Mouse (Mus musculus): ENCODE measurements at regions not wholly inside any gene's neighbourhood (a gene's known extent, or its start where the extent isn't known, plus 50 kb on each side); places are given as distances from the start of the nearest gene placed in this dataset.

DNA sequence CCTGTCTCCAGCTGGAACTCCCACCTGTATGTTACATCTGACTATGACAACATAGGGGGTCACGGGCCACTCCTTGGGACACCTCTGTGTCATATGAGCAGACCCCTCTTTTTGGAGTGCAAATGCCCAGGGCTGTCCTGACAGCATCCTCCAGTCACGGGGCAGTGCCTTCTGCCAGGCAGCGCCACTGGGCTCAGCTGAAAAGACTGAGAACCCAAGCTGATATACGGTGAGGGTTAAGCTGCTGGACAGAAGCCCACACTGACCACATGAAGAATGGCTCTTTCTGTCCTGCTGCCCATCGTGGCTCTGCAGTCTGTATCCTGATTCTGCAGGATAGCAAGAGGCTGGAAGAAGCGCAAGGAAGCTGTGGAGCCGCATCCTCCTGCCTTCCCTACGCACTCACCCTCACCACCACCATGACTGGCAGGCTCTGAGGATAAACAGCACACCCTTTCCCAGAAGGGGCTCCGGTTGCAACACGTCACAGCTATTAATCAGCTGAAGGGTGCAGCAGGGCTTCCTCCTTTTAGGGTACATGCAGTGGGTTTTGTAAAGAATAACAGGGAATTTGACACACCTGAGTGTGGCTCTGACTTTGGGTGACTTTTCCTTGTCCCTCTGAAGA lies 93.9 kb upstream of the Arntl start:
- Histone ChIP-seq H3K9me3 (ENCODE audit: low read length) (no peaks in the 10 kb centered on the region), H3K4me3 (replicated peaks; ENCODE audit: low read length) (no peak overlapping the region), H3K36me3 (ENCODE audit: insufficient read depth, low read length) (no peaks in the 10 kb centered on the region), H3K27me3 (ENCODE audit: insufficient read depth, low read length) (no peaks in the 10 kb centered on the region), H3K4me1 (replicated peaks; ENCODE audit: low read depth, low read length) (peaks cover 15% of the 10 kb centered on the region)
- TF ChIP-seq NANOG (IDR thresholded peaks at IDR 0.05; ENCODE audit: borderline replicate concordance, low read length) (no peak), POU5F1 (IDR thresholded peaks at IDR 0.05; ENCODE audit: borderline replicate concordance, low read length) (no peak), CTCF (conservative IDR thresholded peaks at IDR 0.05; ENCODE audit: low read length) (no peak)

DNA sequence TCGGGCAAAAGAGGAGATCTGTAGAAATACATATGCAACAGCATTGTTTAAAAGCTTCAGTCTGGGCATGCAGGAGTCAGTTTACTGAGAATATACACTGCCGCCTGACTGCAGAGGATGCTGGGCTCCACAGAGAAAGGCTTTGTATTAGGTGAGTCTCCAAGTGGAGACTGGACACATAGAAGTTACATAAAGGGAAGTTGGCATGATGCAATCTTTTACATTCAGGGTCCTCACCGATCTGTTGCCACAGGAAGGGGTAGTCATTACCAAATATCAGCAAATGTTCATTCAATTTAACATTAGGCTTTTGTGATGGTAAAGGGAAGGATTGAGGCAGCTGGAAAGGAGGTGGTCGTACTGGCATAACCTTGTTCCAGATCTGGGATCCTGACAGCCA lies 89.7 kb upstream of the Arntl start:
- Histone ChIP-seq H3K9me3 (ENCODE audit: low read length) (no peaks in the 10 kb centered on the region), H3K27me3 (ENCODE audit: insufficient read depth, low read length) (no peaks in the 10 kb centered on the region)
- TF ChIP-seq CTCF (conservative IDR thresholded peaks at IDR 0.05; ENCODE audit: low read length) (no peak), POU5F1 (IDR thresholded peaks at IDR 0.05; ENCODE audit: borderline replicate concordance, low read length) (no peak), NANOG (IDR thresholded peaks at IDR 0.05; ENCODE audit: borderline replicate concordance, low read length) (no peak)

DNA sequence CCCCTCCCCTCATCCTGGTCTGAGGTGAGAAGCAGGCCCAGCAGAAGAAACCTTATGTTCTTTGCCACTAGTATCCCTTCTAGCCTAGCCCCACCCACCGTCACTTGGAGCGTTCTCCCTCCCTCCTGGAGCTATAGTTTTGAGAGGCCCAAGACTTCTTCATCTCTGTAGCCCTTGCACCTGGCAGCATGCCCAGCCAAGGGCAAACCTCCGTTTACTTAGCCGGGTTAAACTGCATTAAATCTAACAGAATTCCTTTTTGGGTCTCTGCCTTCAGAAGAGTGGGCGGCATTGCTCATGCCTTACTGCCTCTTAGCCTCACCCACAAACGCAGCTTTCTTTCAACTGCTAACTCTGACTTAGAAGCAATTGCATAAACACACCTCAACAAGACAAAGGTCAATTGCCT lies 85.3 kb upstream of the Arntl start:
- Histone ChIP-seq H3K4me3 (replicated peaks; ENCODE audit: low read length) (no peak overlapping the region), H3K27me3 (ENCODE audit: insufficient read depth, low read length) (no peaks in the 10 kb centered on the region), H3K4me1 (replicated peaks; ENCODE audit: low read depth, low read length) (peaks cover 20% of the 10 kb centered on the region), H3K9me3 (ENCODE audit: low read length) (no peaks in the 10 kb centered on the region), H3K36me3 (ENCODE audit: insufficient read depth, low read length) (no peaks in the 10 kb centered on the region)
- TF ChIP-seq NANOG (IDR thresholded peaks at IDR 0.05; ENCODE audit: borderline replicate concordance, low read length), result no peak
- TF ChIP-seq CTCF (conservative IDR thresholded peaks at IDR 0.05; ENCODE audit: low read length), result no peak
- no peak for TF ChIP-seq POU5F1 (IDR thresholded peaks at IDR 0.05; ENCODE audit: borderline replicate concordance, low read length)

More for the DNA sequence above, 89.7 kb upstream of the Arntl start:
- Histone ChIP-seq H3K36me3 (ENCODE audit: insufficient read depth, low read length) (no peaks in the 10 kb centered on the region), H3K4me1 (replicated peaks; ENCODE audit: low read depth, low read length) (peaks cover 19% of the 10 kb centered on the region), H3K4me3 (replicated peaks; ENCODE audit: low read length) (no peak overlapping the region)

DNA sequence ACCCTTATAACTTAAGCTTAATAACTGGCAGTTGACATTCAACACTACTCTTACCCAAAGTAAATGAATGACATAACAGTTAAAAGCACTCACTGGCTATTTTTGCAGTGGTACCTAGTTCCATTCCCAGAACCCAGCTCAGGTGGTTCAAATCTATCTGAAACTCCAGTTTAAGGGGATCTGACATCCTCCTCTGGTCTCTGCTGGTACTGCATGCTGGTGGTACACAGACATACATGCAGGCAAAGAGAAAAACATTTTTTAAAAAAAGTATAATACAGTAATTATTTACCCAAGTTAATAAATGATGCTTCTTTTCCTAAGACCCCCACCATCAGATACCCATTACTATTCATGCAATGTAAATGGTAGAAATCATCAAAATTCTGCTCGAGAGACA lies 81.3 kb upstream of the Arntl start:
- Histone ChIP-seq H3K4me3 (replicated peaks; ENCODE audit: low read length) (no peak overlapping the region), H3K36me3 (ENCODE audit: insufficient read depth, low read length) (no peaks in the 10 kb centered on the region), H3K9me3 (ENCODE audit: low read length) (no peaks in the 10 kb centered on the region), H3K27me3 (ENCODE audit: insufficient read depth, low read length) (no peaks in the 10 kb centered on the region), H3K4me1 (replicated peaks; ENCODE audit: low read depth, low read length) (peaks cover 12% of the 10 kb centered on the region)
- no peak for TF ChIP-seq CTCF (conservative IDR thresholded peaks at IDR 0.05; ENCODE audit: low read length)
- no peak for TF ChIP-seq NANOG (IDR thresholded peaks at IDR 0.05; ENCODE audit: borderline replicate concordance, low read length)
- no peak for TF ChIP-seq POU5F1 (IDR thresholded peaks at IDR 0.05; ENCODE audit: borderline replicate concordance, low read length)

DNA sequence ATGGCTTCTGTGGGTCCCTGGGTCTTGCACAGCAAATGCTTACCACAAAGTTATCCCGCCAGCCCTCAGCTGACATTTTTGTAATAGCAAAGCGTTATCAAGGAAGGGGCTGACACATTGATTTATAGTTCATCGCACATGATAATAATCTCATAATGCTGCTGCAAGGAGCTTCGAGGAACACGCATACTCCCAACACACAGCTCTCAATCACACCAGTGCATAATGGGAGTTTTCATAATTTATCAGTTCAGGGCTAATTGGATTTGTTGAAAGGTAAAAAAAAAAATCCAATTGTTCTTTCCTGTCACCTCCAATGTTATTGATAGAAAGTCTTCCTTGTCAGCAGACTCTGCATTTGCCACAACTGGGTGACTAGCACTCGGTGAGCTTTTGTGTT lies 76.7 kb upstream of the Arntl start:
- H3K4me3 ChIP-seq (replicated peaks; ENCODE audit: low read length), result no peak overlapping the region
- TF ChIP-seq NANOG (IDR thresholded peaks at IDR 0.05; ENCODE audit: borderline replicate concordance, low read length), result no peak
- no peak for TF ChIP-seq POU5F1 (IDR thresholded peaks at IDR 0.05; ENCODE audit: borderline replicate concordance, low read length)
- TF ChIP-seq CTCF (conservative IDR thresholded peaks at IDR 0.05; ENCODE audit: low read length), result no peak
- no peaks in the 10 kb centered on the region for H3K9me3 ChIP-seq (ENCODE audit: low read length)
- H3K27me3 ChIP-seq (ENCODE audit: insufficient read depth, low read length), result no peaks in the 10 kb centered on the region
- H3K36me3 ChIP-seq (ENCODE audit: insufficient read depth, low read length), result no peaks in the 10 kb centered on the region
- H3K4me1 ChIP-seq (replicated peaks; ENCODE audit: low read depth, low read length), result no peaks in the 10 kb centered on the region

DNA sequence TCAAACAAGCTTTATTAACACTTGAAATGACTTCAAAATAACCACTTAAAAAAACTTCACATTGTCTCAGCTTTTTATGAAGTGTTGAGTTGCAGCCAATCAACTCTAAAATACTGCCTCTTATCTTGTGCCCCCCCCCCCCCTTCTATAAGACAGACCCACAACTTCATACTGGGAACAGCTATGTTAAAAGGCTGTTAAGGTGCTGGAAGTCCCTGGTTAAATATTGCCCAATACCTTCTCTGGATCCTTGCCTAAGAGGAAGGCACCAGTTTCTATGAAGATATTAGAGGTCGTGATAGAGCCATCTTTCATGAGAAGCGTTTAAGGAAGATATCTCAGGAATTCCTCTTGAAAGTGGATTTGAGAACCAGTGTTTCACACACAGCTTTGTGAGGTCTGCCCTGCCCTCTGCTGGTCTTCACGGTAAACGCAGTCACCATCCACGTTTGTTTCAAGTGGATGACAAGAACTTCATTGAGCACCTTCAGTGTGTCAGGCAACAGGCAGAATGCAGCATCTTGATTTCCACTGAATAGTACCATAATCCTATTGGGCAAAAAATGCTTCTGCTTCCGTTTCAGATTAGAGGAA lies 75.2 kb upstream of the Arntl start:
- Histone ChIP-seq H3K27me3 (ENCODE audit: insufficient read depth, low read length) (no peaks in the 10 kb centered on the region), H3K4me1 (replicated peaks; ENCODE audit: low read depth, low read length) (no peaks in the 10 kb centered on the region), H3K36me3 (ENCODE audit: insufficient read depth, low read length) (no peaks in the 10 kb centered on the region), H3K4me3 (replicated peaks; ENCODE audit: low read length) (no peak overlapping the region), H3K9me3 (ENCODE audit: low read length) (no peaks in the 10 kb centered on the region)
- TF ChIP-seq CTCF (conservative IDR thresholded peaks at IDR 0.05; ENCODE audit: low read length), result peak; percentile 76
- no peak for TF ChIP-seq POU5F1 (IDR thresholded peaks at IDR 0.05; ENCODE audit: borderline replicate concordance, low read length)

DNA sequence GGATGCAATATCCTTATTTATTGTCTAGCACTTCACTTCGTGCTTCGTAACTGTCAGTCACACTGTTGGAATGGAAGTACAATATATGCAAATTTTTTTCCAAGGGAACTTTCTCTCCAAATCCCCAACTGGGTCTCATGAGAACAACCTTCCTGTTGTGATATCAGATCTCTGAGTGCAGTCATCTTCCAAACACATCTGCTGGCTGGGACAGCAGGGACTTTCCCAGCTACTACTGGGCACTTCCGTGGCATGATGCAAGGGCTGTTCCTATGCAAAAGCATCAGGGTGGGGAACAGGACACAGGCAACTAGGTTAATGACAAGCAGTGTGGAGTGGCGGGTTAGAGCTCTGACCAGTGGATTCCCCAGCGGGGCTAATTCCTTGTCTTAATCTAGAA lies 73.4 kb upstream of the Arntl start:
- Histone ChIP-seq H3K27me3 (ENCODE audit: insufficient read depth, low read length) (no peaks in the 10 kb centered on the region), H3K9me3 (ENCODE audit: low read length) (no peaks in the 10 kb centered on the region), H3K36me3 (ENCODE audit: insufficient read depth, low read length) (no peaks in the 10 kb centered on the region), H3K4me3 (replicated peaks; ENCODE audit: low read length) (no peak overlapping the region), H3K4me1 (replicated peaks; ENCODE audit: low read depth, low read length) (no peaks in the 10 kb centered on the region)
- TF ChIP-seq POU5F1 (IDR thresholded peaks at IDR 0.05; ENCODE audit: borderline replicate concordance, low read length) (no peak), NANOG (IDR thresholded peaks at IDR 0.05; ENCODE audit: borderline replicate concordance, low read length) (no peak), CTCF (conservative IDR thresholded peaks at IDR 0.05; ENCODE audit: low read length) (no peak)

DNA sequence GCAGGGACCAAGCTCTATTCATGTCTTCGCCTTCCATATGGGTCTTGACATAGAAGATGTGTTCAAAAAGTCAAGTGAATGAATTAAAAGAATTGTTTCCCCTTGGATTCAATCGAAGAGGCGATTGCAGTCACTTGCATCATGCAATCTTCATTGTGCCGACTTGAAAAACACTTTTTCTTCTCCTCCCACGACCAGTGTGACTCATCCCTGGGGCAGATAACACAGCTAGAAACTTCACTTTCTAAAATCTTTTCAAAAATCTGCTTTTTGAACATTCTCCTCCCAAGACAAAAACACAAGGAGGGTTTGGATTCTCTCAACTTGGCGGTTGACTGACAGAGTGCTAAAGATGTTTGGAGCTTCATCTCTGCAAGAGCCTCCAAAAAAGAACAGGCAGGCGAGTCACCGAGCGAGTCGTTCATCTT lies 67.2 kb upstream of the Arntl start:
- Histone ChIP-seq H3K36me3 (ENCODE audit: insufficient read depth, low read length) (no peaks in the 10 kb centered on the region), H3K4me1 (replicated peaks; ENCODE audit: low read depth, low read length) (peaks cover 47% of the 10 kb centered on the region), H3K4me3 (replicated peaks; ENCODE audit: low read length) (no peak overlapping the region), H3K9me3 (ENCODE audit: low read length) (no peaks in the 10 kb centered on the region), H3K27me3 (ENCODE audit: insufficient read depth, low read length) (no peaks in the 10 kb centered on the region; the same call in 1 of the 2 replicates)
- no peak for TF ChIP-seq POU5F1 (IDR thresholded peaks at IDR 0.05; ENCODE audit: borderline replicate concordance, low read length)
- no peak for TF ChIP-seq NANOG (IDR thresholded peaks at IDR 0.05; ENCODE audit: borderline replicate concordance, low read length)
- TF ChIP-seq CTCF (conservative IDR thresholded peaks at IDR 0.05; ENCODE audit: low read length), result no peak
